In genomic region chr8:116707496-116707895, GRCm38 (mm10) we compare ENCODE assay signal across 15 mouse cellular contexts.
"Had no signal": no experiment of that assay in that cellular context is flagged by ENCODE, and none has a peak within 500 bp of the region (broad histone marks: within the 10 kb centered on the region; RNA-seq: fewer than 3 reads in every experiment).

No protein-coding gene starts in this region.

- H3K9ac ChIP-seq: neural tube, embryonic 15.5 days; stomach, embryonic 15.5 days had no signal

- H3K27me3 ChIP-seq: neural tube, embryonic 15.5 days; stomach, embryonic 15.5 days had no signal

- H3K4me1 ChIP-seq: neural tube, embryonic 15.5 days; stomach, embryonic 15.5 days had no signal

- H3K4me3 ChIP-seq: neural tube, embryonic 15.5 days; stomach, embryonic 15.5 days had no signal

- H3K36me3 ChIP-seq: stomach, embryonic 15.5 days had no signal

- DNase-seq: retina, postnatal 1 day; right cerebral cortex, adult 18-20 months; right cerebral cortex, postnatal 14 days; right cerebral cortex, postnatal 25 days; right cerebral cortex, postnatal 4 days; spleen, adult 18-20 months; thymus, adult 18-20 months; thymus, adult 2 months; thymus, postnatal 14 days; thymus, postnatal 25 days; thymus, postnatal 36 days; thymus, postnatal 4 days had no signal

- H3K27ac ChIP-seq: neural tube, embryonic 15.5 days; stomach, embryonic 15.5 days; stomach, postnatal 0 days had no signal
